Mouse (Mus musculus): ENCODE measurements at regions not wholly inside any gene's neighbourhood (a gene's known extent, or its start where the extent isn't known, plus 50 kb on each side); places are given as distances from the start of the nearest gene placed in this dataset.

- DNase-seq = no peak
Observed at GRCm38 (mm10) chr8:109155489-109155888, 338.3 kb upstream of the Pmfbp1 start.

GRCm38 (mm10) chr8:109156016-109156415 lies 337.8 kb upstream of the Pmfbp1 start:
- DNase-seq = no peak

- DNase-seq = no peak
Observed at GRCm38 (mm10) chr8:109172701-109173100, 321.1 kb upstream of the Pmfbp1 start.

GRCm38 (mm10) chr8:109185558-109186198 lies 308.1 kb upstream of the Pmfbp1 start:
- DNase-seq = peak; percentile 48

GRCm38 (mm10) chr8:109187617-109188016 lies 306.2 kb upstream of the Pmfbp1 start:
- no peak for DNase-seq

- no peak for DNase-seq
Observed at GRCm38 (mm10) chr8:109214247-109214646, 279.6 kb upstream of the Pmfbp1 start.

- DNase-seq = no peak
Observed at GRCm38 (mm10) chr8:109216318-109216717, 277.5 kb upstream of the Pmfbp1 start.

- DNase-seq = no peak
Observed at GRCm38 (mm10) chr8:109217326-109217725, 276.5 kb upstream of the Pmfbp1 start.

- no peak for DNase-seq
Observed at GRCm38 (mm10) chr8:109232281-109233234, 261.3 kb upstream of the Pmfbp1 start.

- DNase-seq = no peak
Observed at GRCm38 (mm10) chr8:109245526-109245925, 248.3 kb upstream of the Pmfbp1 start.

- peak; percentile 21 for DNase-seq
Observed at GRCm38 (mm10) chr8:109247875-109248274, 246.0 kb upstream of the Pmfbp1 start.

GRCm38 (mm10) chr8:109248356-109248755 lies 245.5 kb upstream of the Pmfbp1 start:
- no peak for DNase-seq

- DNase-seq = no peak
Observed at GRCm38 (mm10) chr8:109249256-109249655, 244.6 kb upstream of the Pmfbp1 start.

GRCm38 (mm10) chr8:109249691-109250090 lies 244.1 kb upstream of the Pmfbp1 start:
- no peak for DNase-seq

- no peak for DNase-seq
Observed at GRCm38 (mm10) chr8:109250551-109250950, 243.3 kb upstream of the Pmfbp1 start.

- DNase-seq = peak; percentile 10
Observed at GRCm38 (mm10) chr8:109251360-109251798, 242.4 kb upstream of the Pmfbp1 start.

- DNase-seq = no peak
Observed at GRCm38 (mm10) chr8:109252404-109252803, 241.4 kb upstream of the Pmfbp1 start.

GRCm38 (mm10) chr8:109279129-109279528 lies 214.7 kb upstream of the Pmfbp1 start:
- DNase-seq = no peak

- DNase-seq = no peak
Observed at GRCm38 (mm10) chr8:109280540-109280939, 213.3 kb upstream of the Pmfbp1 start.

GRCm38 (mm10) chr8:109281598-109281997 lies 212.2 kb upstream of the Pmfbp1 start:
- DNase-seq = no peak

GRCm38 (mm10) chr8:109310670-109311386 lies 183.0 kb upstream of the Pmfbp1 start:
- no peak for DNase-seq

- no peak for DNase-seq
Observed at GRCm38 (mm10) chr8:109311484-109312210, 182.2 kb upstream of the Pmfbp1 start.

- DNase-seq = no peak
Observed at GRCm38 (mm10) chr8:109312731-109313130, 181.1 kb upstream of the Pmfbp1 start.
